Mouse (Mus musculus) lung, embryonic 14.5 days (tissue): ENCODE results near the gene Gale. TPM values are rescaled to one million over a fixed set of nuclear protein-coding genes. Genes with fewer than 3 reads are reported as not detected.
A peak's percentile ranks its signal among the peaks of the same experiment; 100 is the strongest.

Source experiments
- ATAC-seq: fragments of 200-750 bp; cut with Nextera tagmentation; 2 replicates; pipeline ENCODE4 v1.8.0; 2017; ENCODE audit warnings: mild to moderate bottlenecking, moderate TSS enrichment, moderate library complexity; ENCODE audit not compliant: insufficient read depth
- DNase-seq: peaks from one replicate; pipeline ENCODE4 v3.0.0-alpha.2; 2015
- H3K27ac ChIP-seq: fragments of 300-500 bp; sonication (generic); 2 replicates; pipeline ENCODE4 v1.5.1; 2014; ENCODE audit warnings: low read depth, mild to moderate bottlenecking, moderate library complexity
- H3K27me3 ChIP-seq: fragments of 300-500 bp; sonication (generic); 2 replicates; pipeline ENCODE4 v1.6.1; 2014; ENCODE audit warnings: low read length, control low read depth; ENCODE audit not compliant: insufficient read depth
- H3K36me3 ChIP-seq: fragments of 300-500 bp; sonication (generic); 2 replicates; pipeline ENCODE4 v1.6.1; 2014; ENCODE audit warnings: control low read depth; ENCODE audit not compliant: insufficient read depth
- H3K4me1 ChIP-seq: fragments of 300-500 bp; sonication (generic); 2 replicates; pipeline ENCODE4 v1.6.1; 2014; ENCODE audit warnings: antibody characterized with exemption, control low read depth; ENCODE audit not compliant: insufficient read depth
- H3K4me2 ChIP-seq: fragments of 300-500 bp; sonication (generic); 2 replicates; pipeline ENCODE4 v1.6.1; 2014; ENCODE audit warnings: mild to moderate bottlenecking
- H3K4me3 ChIP-seq: fragments of 300-500 bp; sonication (generic); 2 replicates; pipeline ENCODE4 v1.5.1; 2014; ENCODE audit warnings: low read depth, low read length
- H3K9ac ChIP-seq: fragments of 300-500 bp; sonication (generic); 2 replicates; pipeline ENCODE4 v1.6.1; 2014
- H3K9me3 ChIP-seq: fragments of 300-500 bp; sonication (generic); 2 replicates; pipeline ENCODE4 v1.6.1; 2016; ENCODE audit warnings: low read depth, low read length, control low read depth
- CTCF ChIP-seq: IDR thresholded peaks from 2 replicates; pipeline ENCODE4 v1.5.1; 2016; ENCODE audit warnings: antibody characterized with exemption, low read depth
- WGBS: fragments of 180-500 bp; shearing (Covaris S2); extraction: QIAGEN DNeasy Blood & Tissue Kit; methylation state at CpG from one replicate; pipeline ENCODE4 v1.1.7; 2014; 5-methylcytosine and 5-hydroxymethylcytosine counted together
- polyA plus RNA-seq: library from polyadenylated mRNA; unstranded; fragments of >200 nt; fragmentation: Nextera tagmentation; extraction: Ambion mirVana; gene quantifications from 2 replicates; pipeline ENCODE4 v1.2.1, GENCODE M21; 2014

Gene Gale
- polyA plus RNA-seq, 1 experiment from 2014 or later, result 30.3 TPM

DNA sequence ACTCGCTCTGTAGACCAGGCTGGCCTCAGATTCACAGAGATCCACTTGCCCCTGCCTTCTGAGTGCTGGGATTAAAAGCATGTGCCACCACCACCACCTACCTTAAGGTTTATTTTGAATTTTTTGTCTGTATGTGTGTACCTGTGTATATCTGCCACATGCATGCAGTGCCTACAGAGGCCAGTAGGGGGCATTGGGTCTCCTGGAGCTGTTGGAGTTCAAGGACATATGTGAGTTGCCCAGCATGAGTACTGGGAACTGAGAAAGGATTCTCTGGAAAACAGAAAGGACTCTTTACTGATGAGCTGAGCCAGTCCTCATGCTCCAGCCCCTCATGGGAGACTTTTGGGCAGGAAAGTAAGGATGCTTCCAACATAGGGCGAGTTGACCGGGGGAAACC is 12.0 kb upstream of the Gale start:
- Histone ChIP-seq H3K36me3 (peaks cover 37% of the 10 kb centered on the region), H3K4me3 (no peak overlapping the region), H3K27ac (no peak overlapping the region), H3K4me1 (no peaks in the 10 kb centered on the region), H3K9me3 (no peaks in the 10 kb centered on the region), H3K9ac (no peak overlapping the region), H3K4me2 (no peak overlapping the region), H3K27me3 (no peaks in the 10 kb centered on the region)
- DNase-seq (no peak), ATAC-seq (no peak)
- 90% methylated on average over 3 of the region's 3 CpGs for WGBS
- peak; percentile 45 for TF ChIP-seq CTCF

DNA sequence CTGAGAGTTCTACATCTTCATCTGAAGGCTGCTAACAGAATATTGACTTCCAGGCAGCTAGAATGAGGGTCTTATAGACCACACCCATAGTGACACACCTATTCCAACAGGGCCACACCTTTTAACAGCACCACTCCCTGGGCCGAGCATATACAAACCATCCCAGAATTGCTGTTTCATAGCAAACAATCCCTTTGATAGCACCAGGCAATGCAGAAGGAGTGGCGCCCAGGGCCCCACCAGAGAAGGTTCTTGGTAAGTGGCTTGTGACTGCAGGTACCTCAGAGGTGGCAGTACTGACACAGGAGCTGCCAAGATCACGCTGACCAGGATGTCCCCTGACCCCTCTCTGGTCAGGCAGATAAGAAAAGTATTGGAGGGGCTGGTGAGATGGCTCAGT is 10.3 kb upstream of the Gale start:
- H3K36me3 ChIP-seq, result peaks cover 49% of the 10 kb centered on the region
- no peak for TF ChIP-seq CTCF
- H3K9me3 ChIP-seq, result no peaks in the 10 kb centered on the region
- ATAC-seq, result no peak
- no peak overlapping the region for H3K27ac ChIP-seq
- no peaks in the 10 kb centered on the region for H3K27me3 ChIP-seq
- no peak overlapping the region for H3K4me2 ChIP-seq
- DNase-seq, result no peak
- H3K9ac ChIP-seq, result no peak overlapping the region
- no peak overlapping the region for H3K4me3 ChIP-seq
- WGBS, result 83% methylated on average over 3 of the region's 3 CpGs
- H3K4me1 ChIP-seq, result no peaks in the 10 kb centered on the region

DNA sequence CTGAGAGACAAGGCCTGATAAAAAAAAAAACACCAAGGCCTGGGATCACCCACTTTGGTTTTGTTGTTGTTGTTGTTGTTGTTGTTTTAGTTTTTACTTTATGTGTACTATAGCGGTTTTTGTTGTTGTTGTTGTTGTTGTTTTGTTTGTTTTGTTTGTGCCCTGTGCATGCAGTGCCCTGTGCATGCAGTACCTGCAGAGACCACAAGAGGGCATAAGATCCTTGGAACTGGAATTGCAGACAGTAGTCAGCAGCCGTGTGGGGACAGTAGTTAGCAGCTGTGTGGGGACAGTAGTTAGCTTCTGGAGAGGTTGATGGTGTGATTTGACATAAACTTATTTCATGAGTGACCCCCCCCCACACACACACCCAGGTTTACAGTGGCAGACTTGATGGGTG is 9.3 kb upstream of the Gale start:
- Histone ChIP-seq H3K4me1 (no peaks in the 10 kb centered on the region), H3K4me2 (no peak overlapping the region), H3K9ac (no peak overlapping the region), H3K9me3 (no peaks in the 10 kb centered on the region), H3K4me3 (no peak overlapping the region), H3K27ac (no peak overlapping the region), H3K36me3 (peaks cover 58% of the 10 kb centered on the region), H3K27me3 (no peaks in the 10 kb centered on the region)
- peak; percentile 91 for DNase-seq
- WGBS, result 11% methylated on average over 2 of the region's 2 CpGs
- ATAC-seq, result peak; percentile 67; the same call in 1 of the 2 replicates
- peak; percentile 98 for TF ChIP-seq CTCF

DNA sequence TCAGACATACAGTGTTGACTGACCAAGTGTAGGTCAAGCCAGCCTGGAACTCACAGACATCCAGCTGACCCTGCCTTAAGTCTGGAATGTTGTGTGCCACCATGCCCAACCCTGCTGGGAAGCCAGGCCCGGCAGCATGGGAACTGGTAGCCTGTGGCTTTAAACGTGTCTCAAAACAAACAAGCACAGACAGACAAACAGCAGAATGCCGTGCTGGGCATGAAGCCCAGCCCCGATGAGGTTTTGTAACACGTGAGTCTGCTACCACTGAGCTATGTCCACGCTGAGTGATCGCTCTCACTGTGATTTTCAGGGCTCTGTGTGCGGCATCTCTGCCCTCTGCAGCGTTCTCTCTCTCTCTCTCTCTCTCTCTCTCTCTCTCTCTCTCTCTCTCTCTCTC is 7.6 kb upstream of the Gale start:
- Histone ChIP-seq H3K36me3 (peaks cover 64% of the 10 kb centered on the region), H3K9me3 (no peaks in the 10 kb centered on the region), H3K27ac (no peak overlapping the region), H3K27me3 (no peaks in the 10 kb centered on the region), H3K4me1 (no peaks in the 10 kb centered on the region), H3K4me2 (no peak overlapping the region), H3K4me3 (no peak overlapping the region), H3K9ac (no peak overlapping the region)
- no peak for DNase-seq
- WGBS, result 82% methylated on average over 9 of the region's 9 CpGs
- no peak for TF ChIP-seq CTCF
- no peak for ATAC-seq

DNA sequence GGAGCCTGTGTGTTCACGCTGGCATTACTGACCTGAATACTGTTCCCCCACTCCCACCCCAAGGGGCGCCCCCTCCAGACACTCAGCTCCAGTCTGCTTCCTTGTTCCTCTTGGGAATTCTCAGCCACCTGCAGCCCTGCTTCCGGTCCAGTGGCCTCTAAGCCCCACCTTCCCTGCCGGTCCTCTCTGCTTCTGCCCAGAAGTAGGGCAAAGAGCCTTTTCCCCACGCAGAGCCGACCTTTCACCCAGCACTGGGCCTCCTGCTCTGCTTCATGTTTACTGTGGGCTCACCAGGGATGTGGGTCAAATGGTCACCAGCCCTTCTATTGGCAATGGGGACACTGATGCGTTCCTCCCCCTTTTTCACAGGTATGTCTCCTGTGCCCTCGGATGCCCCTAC is 5.2 kb upstream of the Gale start:
- WGBS, result 59% methylated on average over 8 of the region's 8 CpGs
- no peaks in the 10 kb centered on the region for H3K27me3 ChIP-seq
- H3K9ac ChIP-seq, result no peak overlapping the region
- peaks cover 63% of the 10 kb centered on the region for H3K36me3 ChIP-seq
- no peak for TF ChIP-seq CTCF
- no peak for DNase-seq
- ATAC-seq, result no peak
- H3K27ac ChIP-seq, result no peak overlapping the region
- no peaks in the 10 kb centered on the region for H3K4me1 ChIP-seq
- H3K9me3 ChIP-seq, result no peaks in the 10 kb centered on the region
- no peak overlapping the region for H3K4me3 ChIP-seq
- no peak overlapping the region for H3K4me2 ChIP-seq

DNA sequence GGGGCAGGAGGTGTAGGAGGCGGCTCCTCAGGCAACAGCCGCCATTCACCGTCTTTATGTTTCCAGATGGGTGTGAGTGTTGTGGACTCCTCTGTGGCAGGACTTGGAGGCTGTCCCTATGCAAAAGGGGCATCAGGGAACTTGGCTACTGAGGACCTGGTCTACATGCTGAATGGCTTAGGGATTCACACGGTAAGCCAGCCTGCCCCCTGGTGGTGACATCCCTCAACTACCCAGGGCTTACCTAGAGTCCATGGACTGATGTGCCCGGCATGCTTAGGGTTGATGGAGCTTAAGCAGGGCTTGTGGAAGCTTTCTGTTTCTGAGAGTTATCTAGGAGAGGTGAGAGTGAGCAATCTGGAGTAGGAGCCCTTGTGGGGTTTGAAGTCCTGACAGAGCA is 2.8 kb upstream of the Gale start:
- 22% methylated on average over 5 of the region's 5 CpGs for WGBS
- Histone ChIP-seq H3K9ac (no peak overlapping the region), H3K27me3 (no peaks in the 10 kb centered on the region), H3K36me3 (peaks cover 50% of the 10 kb centered on the region), H3K4me3 (no peak overlapping the region), H3K4me2 (no peak overlapping the region), H3K27ac (no peak overlapping the region), H3K9me3 (no peaks in the 10 kb centered on the region), H3K4me1 (0 out of 2 replicates have a peak, but pooled peaks cover 3% of the 10 kb centered on the region)
- peak; percentile 96 for TF ChIP-seq CTCF
- ATAC-seq (no peak), DNase-seq (peak; percentile 92)

DNA sequence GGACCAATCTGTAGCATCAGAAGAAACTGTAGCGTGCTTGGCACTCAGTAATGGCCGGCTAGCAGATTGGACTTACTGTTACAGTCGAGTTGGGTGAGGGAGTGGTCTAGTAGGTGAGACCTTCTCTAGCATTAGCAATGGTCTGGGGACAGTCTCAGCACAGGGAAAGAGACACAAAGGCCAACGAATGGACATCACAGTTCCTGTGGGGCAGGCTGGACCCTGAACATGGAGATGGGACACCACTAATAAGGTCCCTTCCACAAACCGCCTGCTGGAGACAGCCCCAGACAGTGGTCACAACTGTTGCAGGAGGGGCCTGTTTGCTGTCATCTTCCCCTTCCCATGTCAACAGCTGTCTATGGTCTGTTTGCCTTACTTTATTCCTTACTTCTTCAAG is 1.8 kb upstream of the Gale start:
- no peak for ATAC-seq
- WGBS, result 90% methylated on average over 5 of the region's 5 CpGs
- H3K4me2 ChIP-seq, result no peak overlapping the region

DNA sequence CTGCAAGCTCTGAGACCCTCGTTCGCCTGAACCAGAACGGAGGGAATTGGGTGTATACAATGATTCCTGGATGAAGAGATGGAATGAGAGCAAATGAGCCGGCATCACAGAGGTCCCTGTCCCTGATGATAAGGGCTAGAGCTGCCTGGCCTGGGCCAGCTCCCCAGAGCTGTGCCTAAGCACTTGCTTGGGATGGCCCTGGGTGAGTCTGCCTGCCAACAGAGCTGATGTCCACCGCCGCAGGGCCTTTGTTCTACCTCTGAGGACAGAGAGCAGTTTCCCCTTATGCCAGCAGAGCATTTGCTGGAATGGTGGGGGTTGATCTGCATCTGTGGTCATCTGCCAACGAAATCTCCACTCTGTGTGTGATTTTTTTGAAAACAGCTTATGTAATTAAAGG is 1.3 kb upstream of the Gale start:
- no peaks in the 10 kb centered on the region for H3K27me3 ChIP-seq
- no peak overlapping the region for H3K4me3 ChIP-seq
- DNase-seq, result no peak
- WGBS, result 85% methylated on average over 7 of the region's 7 CpGs
- H3K4me2 ChIP-seq, result no peak overlapping the region
- no peaks in the 10 kb centered on the region for H3K9me3 ChIP-seq
- no peak for ATAC-seq
- H3K36me3 ChIP-seq, result peaks cover 56% of the 10 kb centered on the region
- H3K4me1 ChIP-seq, result 0 out of 2 replicates have a peak, but pooled peaks cover 3% of the 10 kb centered on the region
- peak overlapping the region; percentile 4; the same call in 1 of the 2 replicates for H3K9ac ChIP-seq
- H3K27ac ChIP-seq, result no peak overlapping the region
- TF ChIP-seq CTCF, result no peak

More for the DNA sequence above, 1.8 kb upstream of the Gale start:
- no peak overlapping the region for H3K27ac ChIP-seq
- no peak for DNase-seq
- no peak overlapping the region for H3K9ac ChIP-seq
- TF ChIP-seq CTCF, result no peak
- H3K36me3 ChIP-seq, result peaks cover 52% of the 10 kb centered on the region
- H3K27me3 ChIP-seq, result no peaks in the 10 kb centered on the region
- H3K4me3 ChIP-seq, result no peak overlapping the region
- H3K4me1 ChIP-seq, result 0 out of 2 replicates have a peak, but pooled peaks cover 3% of the 10 kb centered on the region
- H3K9me3 ChIP-seq, result no peaks in the 10 kb centered on the region
